Mouse (Mus musculus): ENCODE measurements around the gene Ext2.

Gene Ext2

DNA sequence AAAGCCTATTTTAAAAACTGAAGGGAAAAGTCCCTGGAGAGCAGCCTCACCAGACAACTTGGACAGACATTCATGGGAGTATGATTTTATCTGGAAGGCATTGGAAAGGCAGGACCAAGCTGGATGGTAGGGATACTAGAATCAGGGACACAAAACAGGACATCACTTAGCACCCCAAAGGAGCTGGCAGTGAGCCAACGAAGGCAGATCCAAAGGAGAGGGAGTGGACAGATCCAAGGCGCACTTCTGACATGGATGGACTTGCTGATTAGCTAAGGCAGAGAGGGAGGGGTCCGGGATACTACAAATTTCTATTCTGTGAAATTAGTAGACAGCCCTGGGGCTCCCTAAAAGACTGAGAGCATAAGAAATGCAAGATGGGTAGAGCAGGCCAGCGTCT, 16.8 kb downstream of the Ext2 start:
- DNase-seq = peak; percentile 40

DNA sequence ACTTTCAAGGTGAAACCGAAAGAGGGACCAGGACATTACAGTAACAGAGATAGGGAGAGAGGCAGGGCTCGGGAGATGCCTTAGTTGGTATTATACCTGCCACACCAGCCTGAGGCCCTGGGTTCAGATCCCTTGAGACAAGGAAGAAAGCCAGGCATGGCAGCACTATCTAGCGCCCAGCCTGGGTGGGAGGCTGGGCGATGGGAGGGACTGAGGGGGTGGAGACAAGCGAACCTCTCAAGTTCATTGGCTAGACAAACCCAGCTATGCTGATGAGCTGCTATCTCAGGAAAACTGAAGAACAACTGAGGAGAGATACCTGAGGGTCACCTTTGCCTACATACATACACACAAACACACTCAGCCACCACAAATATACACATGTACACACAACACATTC, 17.3 kb downstream of the Ext2 start:
- no peak for DNase-seq

DNA sequence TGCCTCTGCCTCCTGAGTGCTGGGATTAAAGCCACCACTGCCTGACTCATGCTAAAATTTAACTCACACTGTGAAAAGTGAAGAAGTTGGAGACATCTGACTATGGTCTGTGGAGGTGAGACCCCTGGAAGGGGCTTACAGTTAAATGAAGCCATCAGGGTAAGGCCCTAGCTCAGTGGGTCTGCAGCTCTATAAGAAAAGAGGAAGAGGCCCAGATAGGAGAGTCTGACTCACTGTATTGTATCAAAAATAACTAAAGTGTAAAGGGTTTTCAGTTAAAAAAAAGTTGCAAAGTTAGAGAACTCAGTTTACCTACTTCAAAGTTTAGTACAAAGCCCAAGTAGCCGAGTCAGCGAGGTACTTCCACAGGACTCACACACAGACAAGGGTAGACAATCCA, 19.4 kb downstream of the Ext2 start:
- DNase-seq = no peak

DNA sequence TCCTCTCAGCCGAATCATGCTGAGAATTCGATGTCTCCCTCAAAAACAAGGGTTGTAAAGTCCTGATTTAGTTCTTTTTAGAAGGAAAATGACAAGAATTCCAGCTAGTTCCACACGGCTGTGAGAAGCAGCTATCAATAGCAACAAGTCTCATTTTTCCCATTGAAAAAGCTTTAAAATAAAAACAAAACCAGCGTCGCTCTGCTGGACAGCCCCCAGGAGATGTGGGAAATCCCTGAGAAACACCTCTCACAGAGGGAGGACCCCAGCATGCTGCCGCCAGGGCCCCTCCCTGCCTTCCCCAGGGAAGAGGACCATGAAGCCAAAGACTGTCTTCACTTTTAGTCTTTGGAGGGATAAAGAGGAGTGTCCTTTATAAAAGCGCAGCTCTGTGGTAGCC, 21.3 kb downstream of the Ext2 start:
- no peak for DNase-seq

DNA sequence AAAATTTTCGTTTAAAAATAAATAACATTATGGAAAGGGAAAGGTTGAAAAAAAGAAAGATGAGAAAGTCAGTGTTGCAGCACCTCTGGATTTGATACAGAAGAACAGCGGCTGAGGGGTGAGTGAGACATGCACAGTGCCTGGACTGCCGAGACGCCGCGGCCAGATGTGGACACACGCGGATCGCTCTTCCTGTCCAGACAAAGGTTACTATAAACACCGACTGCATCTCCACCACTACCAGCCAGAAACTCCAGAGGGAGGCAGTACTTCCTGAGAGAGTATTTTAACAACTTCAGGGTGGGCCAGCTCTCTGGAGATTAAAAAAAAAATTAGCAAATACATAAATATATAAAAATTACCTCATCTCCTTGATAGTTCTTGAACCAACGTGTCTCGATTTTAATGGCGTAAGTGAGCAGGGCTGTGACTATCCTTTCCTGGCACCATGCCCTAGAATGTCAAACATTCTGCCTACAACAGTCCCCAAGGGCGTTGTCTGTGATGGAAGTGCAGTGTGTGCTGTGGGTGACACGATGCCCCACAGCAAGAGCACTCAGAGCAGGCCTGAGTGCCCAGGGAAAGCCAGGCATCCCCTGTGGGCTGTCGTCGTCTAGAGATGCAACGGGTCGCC, 25.1 kb downstream of the Ext2 start:
- peak; percentile 81 for DNase-seq

DNA sequence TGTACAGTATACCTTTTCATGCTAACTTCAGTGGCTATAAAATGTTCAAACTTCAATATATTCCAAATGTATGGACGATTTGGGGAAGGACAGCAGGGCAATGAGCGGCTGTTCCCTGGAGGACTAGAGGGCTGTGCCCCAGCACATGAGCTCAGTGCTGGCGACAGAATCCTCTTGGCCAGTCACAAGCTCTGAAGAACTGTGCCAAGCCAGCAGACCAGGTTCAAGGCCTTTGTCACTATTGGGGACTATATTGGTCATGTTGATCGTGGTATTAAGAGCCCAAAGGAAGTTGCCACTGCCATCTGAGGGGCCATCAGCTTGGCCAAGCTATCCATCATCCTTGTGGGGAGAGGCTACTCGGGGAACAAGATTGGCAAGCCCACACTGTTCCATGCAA, 28.0 kb downstream of the Ext2 start:
- no peak for DNase-seq

DNA sequence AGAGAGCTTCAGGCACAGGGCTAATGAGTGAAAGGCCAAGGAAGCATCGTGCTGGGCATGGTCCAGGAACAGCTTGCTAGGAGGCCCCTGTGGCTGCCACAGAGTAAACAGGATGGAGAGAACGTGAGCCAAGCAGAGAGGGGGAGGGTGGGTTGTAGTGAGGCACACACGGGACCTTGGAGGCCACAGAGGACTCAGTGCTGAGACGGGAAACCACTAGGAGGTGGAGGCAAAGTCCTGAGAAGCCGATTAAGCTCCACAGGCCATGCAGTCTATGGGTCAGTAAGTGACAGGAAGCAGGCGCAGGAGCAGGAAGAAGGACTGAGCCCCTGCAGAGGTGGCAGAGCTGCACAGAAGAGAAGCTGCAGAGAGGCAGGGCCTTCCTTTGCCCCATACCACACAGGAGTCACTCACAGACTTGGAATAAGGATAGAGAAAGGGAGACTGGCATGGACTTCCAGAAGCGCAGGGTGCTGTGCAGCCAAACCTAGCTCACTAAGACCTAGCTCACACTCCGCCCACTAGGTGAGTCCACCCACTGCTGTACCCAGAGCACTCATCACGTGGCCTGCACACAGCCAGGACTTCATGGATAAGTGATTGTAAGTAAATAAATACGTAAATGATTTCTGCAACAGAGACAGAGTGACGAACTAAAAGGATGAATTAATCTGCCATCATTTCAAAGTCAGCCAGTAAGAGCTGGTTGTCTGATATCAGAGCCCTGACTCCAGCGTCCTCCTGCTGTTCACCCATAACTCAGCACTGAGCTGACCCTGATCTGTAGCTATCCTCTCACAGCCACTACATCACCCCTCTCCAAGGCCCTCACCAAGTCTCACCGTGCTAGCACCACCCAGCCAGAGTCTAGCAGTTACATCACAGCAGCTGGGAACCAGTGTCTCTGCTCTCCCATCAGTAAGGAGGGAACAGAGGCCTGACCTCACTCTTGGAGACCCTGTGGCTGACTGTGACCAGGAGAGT, 30.6 kb downstream of the Ext2 start:
- DNase-seq = peak; percentile 94

DNA sequence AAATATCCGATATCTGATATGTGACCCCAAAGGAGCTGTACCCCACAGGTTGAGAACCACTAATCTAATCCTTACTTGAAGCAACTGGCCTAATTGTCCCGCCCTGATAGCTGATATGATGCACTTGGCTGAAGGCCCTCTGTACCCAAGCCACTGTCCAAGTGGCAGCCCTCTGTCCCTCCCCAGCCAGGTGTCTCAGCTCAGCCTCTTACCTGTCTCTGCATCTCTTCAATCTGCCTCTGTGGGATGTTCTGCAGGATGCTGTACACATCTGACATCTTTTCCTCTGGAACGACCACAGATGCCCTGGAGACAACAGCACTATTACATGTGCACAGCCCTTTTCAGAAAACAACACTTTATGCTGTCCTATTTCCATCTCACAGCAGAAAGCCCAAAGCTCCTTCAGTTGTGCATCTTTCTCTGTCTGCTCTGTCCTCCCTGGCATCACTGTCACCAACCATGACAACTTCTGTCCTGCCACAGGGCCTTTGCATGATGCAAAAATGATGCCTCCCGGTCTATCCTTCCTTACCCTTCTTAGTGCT, 31.5 kb downstream of the Ext2 start:
- no peak for DNase-seq

DNA sequence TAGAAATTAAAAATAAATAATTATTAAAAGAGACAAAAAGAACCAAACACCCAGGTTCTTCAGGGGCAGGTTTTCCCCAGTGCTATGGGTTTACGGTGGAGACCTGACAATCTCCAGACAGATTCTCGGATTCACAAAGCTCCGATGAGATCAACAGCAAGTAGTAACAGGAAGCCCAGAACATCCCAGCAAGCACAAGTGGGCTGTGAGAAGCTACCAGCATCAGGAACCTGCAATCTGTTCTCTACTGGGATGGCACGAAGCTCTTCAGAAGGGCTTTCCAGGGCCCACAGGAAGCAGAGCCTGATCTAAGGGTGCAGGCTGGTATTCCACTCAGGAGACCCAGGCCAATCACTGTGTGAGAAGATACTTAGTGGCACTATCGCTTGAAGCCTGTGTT, 33.8 kb downstream of the Ext2 start:
- DNase-seq = no peak

DNA sequence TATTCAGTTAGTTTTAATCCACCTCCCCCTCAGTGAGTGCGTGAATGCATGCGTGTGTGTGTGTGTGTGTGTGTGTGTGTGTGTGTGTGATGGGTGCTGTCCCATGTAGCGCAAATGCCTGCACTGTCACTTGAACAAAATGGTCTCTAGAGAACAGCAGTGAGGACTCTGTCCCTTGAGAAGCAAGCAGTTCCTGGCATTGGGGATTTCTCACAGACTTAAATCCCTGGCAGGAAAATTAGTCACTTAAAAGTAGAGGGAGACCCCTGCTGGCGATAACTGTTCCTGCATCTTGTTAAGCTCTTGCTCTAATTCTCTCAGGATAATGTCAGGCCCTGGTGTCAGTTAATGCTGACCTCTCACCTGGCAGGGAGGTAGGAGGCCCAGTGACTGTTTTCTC, 36.2 kb downstream of the Ext2 start:
- DNase-seq = peak; percentile 86

DNA sequence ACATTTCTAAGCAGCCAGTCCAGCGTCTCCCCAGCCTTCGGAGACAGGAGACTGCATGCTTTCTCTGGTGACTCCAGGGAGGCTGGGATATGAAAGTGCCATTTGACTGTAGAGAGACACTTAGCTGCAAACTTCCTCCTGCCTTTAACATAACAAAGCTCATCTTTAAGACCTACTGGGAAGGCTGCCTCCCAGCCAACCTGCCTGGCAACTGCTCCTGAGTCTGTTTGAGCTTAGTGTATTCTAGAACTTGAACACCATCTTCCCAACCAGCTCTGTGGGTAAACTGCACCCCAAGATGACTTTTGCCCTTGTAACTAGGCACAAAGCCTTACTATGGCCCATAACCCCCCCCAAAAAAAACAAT, 37.0 kb downstream of the Ext2 start:
- DNase-seq = no peak

DNA sequence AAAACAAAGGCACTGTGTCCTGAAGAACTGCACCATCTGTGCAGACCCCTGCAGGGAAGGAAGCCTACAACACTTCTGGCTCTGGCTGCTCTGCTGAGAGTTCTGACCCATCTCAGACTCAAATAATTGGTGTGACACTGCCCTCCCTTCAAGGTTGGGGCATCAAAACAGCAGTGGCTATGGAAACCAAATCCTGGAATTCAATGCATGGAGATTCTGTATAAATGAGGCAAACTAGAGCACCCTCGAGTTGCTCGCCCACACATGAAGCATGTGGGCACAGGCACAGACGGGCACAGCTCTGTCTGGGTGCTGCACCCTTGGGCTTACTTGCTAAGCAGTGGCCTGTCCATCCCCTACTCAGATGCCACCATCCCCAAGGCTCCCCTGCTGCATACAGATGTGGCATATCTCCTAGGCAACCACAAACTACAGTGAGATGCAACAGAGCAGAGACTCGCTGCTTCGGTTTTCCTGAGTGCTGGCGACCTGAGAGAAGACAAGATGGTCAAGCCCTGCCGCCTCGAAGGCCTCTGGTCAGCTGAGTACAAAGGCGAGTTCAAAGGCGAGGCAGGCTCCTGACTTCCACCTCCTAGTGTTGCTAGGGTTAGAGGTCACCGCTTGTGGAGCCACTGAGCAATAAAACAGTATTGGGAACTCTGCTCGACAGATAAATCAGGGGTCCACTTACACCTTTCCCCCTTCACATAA, 37.5 kb downstream of the Ext2 start:
- DNase-seq = no peak

DNA sequence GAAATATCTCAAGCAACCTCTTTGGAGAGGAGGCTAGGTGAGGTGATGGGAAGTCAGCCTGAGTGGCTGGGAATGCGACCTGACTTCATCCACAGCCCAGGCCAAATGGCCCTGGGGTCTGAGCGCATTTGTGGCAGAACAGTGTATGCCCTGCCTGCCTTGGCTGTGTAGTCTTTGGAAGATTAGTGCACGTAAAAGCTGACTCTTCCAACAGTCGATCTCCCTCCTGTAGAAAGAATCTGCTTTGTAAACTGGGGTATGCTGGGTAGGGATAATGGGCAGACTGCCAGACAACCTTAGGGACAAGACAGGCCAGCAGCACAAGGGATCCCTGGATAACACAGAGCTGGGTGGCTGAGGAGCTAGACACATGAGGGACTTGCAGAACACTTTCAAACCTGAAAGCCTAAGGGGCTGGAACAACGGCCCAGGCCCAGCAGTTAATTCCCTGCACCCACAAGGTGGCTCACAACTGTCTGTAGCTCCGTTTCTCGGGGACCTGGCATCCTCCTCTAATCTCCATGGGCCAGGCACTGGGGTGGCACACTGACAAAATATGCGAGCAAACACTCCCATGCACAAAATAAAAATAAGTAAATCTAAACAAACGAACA, 38.3 kb downstream of the Ext2 start:
- no peak for DNase-seq

DNA sequence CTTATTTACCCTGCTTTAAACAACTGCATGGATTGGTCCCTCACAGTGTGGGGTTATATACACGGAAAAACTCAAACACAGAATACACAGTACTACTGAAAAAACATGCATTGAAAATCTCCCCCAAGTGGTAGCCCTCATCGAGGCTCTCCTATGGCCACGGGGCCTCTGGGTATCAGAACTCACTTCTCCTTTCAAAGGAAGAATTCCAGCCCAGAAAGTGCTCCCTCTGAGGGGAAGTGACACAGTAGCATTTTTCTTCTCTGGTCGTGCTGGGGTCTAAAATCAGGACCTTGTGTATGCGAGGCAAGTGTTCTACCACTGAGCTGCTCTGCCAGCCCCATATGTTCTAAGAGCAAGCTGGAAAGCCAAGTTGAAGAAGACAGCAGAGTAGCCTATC, 39.7 kb downstream of the Ext2 start:
- no peak for DNase-seq

DNA sequence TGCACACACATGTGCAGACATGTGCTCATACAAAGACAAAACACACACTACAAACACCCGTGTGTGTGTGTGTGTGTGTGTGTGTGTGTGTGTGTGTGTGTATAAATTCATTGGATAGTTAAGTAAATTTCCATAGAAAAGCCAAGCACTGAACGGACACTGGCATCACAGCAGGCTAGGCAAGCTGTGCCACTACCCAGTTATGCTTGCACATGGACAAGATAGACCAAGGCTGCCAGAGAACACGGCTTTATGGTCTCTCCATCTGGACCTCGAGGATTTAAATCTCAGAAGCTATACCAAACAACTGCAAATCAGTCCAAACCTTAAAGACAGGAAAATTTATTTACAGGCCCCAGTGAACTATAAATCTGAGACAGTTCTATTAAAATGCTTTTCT, 40.2 kb downstream of the Ext2 start:
- no peak for DNase-seq

DNA sequence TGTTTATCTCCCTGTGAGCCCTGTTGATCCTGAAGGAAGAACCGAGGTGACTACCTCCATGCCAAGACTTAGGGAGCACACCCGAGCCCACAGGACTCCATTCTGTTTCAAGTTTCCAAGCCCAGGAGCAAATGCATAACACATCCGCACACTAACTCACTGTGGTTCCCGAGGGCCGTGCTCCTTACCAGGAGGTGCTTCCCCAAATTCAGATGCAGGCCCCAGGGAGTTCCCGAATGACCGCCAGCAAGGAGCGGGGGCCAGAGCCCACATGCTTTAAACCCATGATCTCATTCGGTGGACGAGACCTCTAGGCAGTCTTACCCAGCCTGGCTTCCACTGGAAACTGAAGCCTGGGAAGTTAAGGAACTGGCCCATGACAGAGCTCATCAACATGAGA, 41.8 kb downstream of the Ext2 start:
- no peak for DNase-seq

DNA sequence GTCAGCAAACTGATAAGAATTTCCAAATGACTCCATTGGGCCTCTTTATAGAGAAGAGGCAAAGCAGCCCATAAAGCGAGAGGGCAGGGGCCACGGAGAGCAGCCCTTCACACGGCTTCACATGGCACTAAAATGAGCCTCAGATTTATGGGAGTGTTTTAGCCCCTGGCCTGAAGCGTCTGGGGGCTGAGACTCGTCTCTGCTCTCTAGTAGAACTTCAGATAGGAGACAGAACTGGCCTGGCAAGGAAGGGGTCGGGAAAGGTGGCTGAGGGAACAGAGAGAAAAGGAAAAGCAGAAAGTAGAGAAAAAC, 42.5 kb downstream of the Ext2 start:
- DNase-seq = no peak

DNA sequence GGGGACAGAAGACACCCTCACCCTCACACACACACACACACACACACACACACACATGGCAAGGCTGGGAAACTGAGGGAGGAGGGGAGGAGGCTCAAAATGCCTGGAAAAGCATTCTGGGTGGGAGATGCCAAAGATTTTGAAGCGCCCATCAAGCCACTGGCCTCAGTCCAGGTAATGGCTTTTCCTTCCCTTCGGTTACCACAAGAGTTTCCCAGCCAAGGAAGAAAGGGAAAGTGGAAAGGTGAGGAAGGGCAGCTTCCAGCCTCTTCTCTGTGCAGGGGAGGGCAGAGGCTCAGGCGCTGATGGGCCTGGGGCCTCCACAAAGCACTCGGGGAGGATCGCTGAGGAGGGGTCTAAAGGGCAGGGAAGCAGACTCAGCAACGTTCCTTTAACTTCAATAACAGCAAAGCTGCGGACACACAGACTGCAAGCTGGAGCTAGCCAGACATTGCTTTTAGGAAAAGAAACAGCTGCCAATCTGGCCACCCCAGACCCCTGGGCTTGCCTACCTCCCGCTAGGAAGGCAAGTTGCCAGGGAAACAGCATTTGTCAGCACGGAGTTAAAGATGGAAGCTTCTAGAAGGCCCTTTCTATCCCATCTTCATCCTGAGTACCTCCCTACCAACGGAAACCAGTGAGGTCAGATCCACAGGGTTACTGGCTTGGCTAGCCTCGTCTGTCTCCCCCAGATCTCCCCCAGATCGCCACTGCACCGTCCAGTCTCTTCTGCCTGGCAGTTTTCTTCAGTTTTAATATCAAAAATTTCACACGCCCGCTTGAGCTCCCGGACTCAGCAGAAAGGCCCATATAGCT, 43.1 kb downstream of the Ext2 start:
- DNase-seq = peak; percentile 48

DNA sequence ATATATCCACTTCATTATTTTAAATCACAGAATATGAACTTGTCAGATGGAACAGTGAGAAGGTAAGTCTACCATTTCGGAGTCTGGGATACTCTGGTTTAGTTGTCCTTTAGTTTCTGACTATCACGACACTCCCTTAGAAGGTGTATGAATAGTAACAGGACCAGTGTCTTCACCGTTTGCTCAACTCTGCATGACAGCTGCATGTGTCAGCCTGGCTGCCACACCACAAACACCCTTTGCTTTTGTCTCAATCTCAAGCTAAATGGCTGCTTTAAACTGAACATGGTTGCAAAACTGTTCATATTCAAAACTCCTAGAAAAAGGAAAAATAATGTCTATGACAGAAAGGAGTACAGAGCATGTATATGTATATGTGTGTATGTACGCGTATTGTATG, 43.8 kb downstream of the Ext2 start:
- DNase-seq = no peak

DNA sequence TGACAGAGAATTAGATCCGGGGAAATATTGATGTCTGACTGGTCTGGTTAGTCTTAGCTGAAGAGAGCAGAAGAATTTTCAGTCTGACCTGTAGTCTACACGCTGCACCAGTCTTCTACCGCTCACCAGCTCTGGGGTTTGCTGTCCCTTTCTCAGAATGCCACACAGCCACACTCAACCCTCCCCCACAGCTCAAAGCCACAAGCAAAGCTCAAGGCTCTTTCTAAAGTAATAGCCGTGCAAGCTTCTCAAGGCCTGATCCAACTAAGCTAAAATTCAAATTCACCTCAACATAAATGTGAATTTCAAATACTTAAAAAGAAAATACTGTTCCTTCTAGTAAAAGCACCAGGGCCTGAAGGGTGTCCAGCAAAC, 45.3 kb downstream of the Ext2 start:
- DNase-seq = no peak

DNA sequence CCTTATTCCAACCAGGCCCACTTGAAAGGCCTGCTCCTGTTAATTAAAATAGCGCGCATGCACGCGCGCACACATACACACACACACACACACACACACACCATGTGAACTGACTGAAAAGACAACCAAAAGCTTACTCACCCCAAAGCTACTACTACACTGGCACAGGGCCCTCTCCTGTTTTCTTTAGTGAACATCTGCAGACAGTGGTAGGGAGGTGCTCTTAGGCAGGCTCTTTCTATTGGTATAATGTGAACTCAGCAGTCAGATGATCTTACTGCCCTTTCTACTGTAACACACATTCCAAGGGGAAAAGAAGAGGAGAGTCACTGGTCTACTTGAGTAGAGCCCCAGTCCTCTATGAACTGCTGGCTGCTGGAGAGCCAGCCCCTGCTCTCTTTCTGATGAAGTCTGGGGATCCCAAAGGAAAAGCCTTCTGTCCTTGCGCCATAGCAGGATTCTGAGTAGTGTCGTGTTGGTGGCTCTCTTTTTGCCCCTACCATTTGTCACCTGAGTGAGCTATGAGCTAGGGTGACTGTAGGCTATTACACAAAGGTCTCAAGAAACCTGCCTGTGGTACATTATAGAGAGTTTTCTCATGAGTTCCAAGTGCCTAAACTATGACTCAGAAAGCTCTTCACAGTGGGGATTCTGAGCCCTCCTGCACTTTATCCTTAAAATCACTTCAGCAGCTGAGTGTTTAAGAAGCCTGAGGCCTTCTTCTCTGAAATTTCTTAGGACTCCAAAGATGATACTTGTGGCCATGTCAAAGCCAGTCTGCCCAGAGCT, 45.9 kb downstream of the Ext2 start:
- no peak for DNase-seq

DNA sequence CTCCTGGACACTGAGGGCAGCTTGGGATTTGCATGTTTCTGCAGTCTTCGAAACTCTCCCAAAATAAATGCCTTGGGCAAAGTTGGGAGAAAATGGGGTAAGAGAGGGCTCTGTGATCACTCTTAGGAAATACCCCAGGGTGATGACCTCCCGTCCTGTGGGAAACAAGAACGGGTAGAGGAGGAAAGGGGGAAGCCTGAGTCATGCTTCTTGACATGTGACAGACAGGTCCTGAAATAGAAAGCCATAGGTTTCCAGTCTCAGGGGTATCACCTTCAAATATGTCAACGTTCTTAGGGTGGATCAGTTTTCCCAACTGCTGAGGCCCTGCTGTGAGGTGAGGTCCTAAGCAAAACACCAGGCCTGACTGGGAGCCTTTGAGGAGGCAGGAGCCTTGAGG, 46.9 kb downstream of the Ext2 start:
- no peak for DNase-seq
